Mouse (Mus musculus) lung, adult 2 months (tissue): ENCODE results near the gene Ccnt1. TPM values are rescaled to one million over a fixed set of nuclear protein-coding genes. Genes with fewer than 3 reads are reported as not detected.
"Not testable (repeated sequence)": the region's sequence is repeated elsewhere in the genome, so short reads cannot be mapped to it uniquely, and the experiment has no call there.

Source experiments
- DNase-seq: peaks from one replicate; pipeline ENCODE4 v3.0.0; 2022
- H3K4me1 ChIP-seq: fragments of 200-500 bp; 2 replicates; pipeline ENCODE4 v1.6.1; 2011; ENCODE audit warnings: low read length; ENCODE audit not compliant: control insufficient read depth, insufficient read depth
- H3K4me3 ChIP-seq: fragments of 200-500 bp; replicated peaks from 2 replicates; pipeline ENCODE3; 2011; ENCODE audit warnings: low read depth, mild to moderate bottlenecking, control low read depth, low read length; ENCODE audit errors: extremely low read depth
- CTCF ChIP-seq: fragments of 200-500 bp; IDR thresholded peaks from 2 replicates; pipeline ENCODE4 v1.5.1; 2011; ENCODE audit warnings: mild to moderate bottlenecking, low read length, control low read depth; ENCODE audit not compliant: insufficient read depth
- POLR2A ChIP-seq: fragments of 200-500 bp; IDR thresholded peaks from 2 replicates; pipeline ENCODE4 v1.6.1; 2011; ENCODE audit warnings: low read depth, mild to moderate bottlenecking, control low read depth, low read length, borderline replicate concordance; ENCODE audit errors: extremely low read depth
- WGBS: fragments of 180-500 bp; shearing (Covaris S2); methylation state at CpG from one replicate; pipeline ENCODE4 v1.1.7; 2018; 5-methylcytosine and 5-hydroxymethylcytosine counted together
- polyA plus RNA-seq: library from polyadenylated mRNA; depleted of rRNA; stranded (reverse); fragments of >200 nt; gene quantifications from 2 replicates; pipeline ENCODE4 v1.2.3, GENCODE M21; 2012

Ccnt1 gene
- polyA plus RNA-seq, 1 experiment: 13.0 TPM

DNA sequence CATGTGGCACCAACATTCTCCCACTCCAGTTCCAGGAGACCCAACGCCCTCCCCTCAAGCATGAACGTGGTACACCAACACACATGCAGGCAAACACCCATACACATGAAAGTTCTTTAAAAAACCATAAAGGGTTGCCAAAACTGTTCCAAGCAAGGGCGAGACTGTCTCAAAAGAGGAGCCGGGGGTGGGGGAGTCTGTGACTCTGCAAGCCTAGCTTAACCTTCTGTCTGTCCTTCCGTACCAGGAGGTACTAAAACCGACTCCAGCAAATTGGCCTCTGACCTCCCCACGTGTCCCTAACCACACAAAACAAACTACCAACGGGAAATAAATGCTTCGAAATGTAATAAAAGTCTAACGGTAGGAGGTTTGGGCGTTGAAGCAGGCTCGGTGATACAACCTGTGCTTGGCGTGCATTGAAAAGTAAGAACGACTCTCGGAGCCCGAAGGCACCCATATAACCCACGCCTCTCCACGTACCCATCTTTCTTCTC lies 37.6 kb downstream of the Ccnt1 start:
- DNase-seq: no peak
- Histone ChIP-seq H3K4me1 (peaks cover 6% of the 10 kb centered on the region), H3K4me3 (peak overlapping the region; percentile 60)
- under 1% methylated on average over 18 of the region's 18 CpGs for WGBS
- no peak for TF ChIP-seq CTCF
- TF ChIP-seq POLR2A: no peak

DNA sequence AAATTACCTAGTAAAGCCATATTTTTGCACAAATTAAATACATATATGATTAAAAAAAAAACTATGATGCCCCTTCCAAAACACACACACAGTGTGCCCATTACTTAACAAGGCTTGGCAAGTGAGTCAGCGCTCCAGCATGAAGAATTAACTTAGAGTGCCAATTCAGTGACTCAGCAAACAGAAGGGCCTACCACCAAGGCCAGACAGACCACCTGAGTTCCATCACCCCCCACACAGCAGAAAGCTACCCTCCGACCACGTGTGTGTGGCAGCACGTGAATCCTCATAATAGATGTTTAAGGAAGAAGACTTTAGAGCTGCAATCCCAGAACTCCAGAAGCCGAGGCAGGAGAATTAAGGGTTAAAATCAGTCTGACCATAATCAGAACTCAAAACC lies 38.4 kb downstream of the Ccnt1 start:
- peak overlapping the region; percentile 40 for H3K4me3 ChIP-seq
- TF ChIP-seq POLR2A: no peak
- TF ChIP-seq CTCF: no peak
- peaks cover 6% of the 10 kb centered on the region for H3K4me1 ChIP-seq
- no peak for DNase-seq
- WGBS: 31% methylated on average over 5 of the region's 5 CpGs

DNA sequence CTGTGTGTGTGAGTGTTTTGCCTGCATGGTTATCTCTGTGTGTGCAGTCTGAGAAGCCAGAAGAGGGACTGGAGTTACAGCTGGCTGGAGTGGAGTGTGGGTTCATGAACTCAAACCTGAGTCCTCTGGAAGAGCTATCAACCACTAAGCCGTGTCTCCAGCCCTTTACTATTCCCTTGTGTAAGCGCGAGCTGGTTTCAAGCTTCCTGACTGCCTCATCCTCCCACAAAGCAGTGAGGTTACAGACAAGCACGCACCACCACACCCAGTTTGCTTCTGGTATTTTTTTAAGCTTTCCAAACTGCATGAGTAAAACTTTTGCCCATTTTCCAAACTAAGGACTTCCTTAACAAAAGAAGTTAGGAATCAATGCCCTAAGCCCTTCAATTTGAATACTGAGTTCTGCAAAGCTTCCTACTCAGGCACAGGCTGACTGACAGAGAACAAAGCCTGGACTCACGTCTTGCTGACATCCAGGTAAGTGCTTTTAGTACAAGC lies 42.6 kb downstream of the Ccnt1 start:
- no peak overlapping the region for H3K4me3 ChIP-seq
- no peak for TF ChIP-seq POLR2A
- no peak for DNase-seq
- WGBS: 82% methylated on average over 5 of the region's 5 CpGs
- peaks cover 6% of the 10 kb centered on the region for H3K4me1 ChIP-seq

DNA sequence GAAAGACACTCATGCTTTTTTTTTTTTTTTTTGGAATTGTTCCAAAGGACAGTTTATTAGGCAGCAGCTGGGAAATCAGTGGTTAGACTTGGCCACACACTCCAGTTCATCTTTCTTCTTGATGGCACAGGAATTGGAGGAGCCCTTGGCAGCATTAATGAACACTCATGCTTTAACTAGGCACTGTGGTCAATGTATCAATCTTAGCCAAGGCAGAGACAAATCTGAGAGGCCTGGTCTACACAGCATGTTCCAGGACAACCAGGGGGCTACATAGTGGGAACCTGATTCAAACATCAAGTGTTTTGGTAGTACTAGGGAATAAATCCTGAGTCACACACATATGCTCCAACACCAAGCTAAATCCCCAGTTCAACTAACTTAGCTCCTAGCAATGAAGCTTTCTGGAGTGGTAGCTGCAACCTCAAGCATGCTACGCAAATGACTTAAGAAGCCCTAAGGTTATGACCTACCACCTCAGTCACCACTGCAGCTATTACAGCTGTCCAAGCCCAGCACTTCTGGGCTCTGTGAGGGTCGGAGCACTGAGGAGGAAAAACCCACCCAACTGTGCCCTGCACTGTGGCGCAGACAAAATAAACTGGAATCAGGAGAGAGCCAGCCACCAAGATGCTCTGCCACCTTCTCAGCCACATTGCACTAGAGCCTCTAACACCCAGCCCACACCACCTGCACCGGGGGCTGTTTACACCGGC lies 43.5 kb downstream of the Ccnt1 start:
- Histone ChIP-seq H3K4me3 (no peak overlapping the region), H3K4me1 (peaks cover under 1% of the 10 kb centered on the region)
- TF ChIP-seq CTCF (no peak), POLR2A (no peak)
- 89% methylated on average over 5 of the region's 5 CpGs for WGBS
- no peak for DNase-seq

DNA sequence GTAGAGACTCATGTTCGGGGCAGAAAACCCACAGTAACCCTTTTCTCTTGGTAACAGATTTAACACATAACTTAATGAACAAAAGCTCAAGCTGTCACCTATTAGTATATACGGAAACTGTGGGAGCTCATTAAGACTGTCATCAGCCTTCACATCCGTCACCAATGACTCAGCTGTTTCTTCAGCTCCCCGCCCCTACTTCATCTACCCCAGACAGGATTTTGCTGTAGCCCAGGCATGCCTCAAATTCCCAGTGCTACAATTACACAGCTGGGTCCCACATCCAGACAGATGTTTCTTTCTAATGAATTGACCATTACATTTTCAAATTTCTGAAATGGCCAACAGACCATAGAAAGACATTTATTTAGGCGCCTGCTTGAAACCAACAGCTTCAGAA lies 44.7 kb downstream of the Ccnt1 start:
- H3K4me3 ChIP-seq: no peak overlapping the region
- H3K4me1 ChIP-seq: no peaks in the 10 kb centered on the region; the same call in 1 of the 2 replicates
- TF ChIP-seq CTCF (no peak), POLR2A (no peak)
- no peak for DNase-seq
- WGBS: 72% methylated on average over 5 of the region's 5 CpGs

DNA sequence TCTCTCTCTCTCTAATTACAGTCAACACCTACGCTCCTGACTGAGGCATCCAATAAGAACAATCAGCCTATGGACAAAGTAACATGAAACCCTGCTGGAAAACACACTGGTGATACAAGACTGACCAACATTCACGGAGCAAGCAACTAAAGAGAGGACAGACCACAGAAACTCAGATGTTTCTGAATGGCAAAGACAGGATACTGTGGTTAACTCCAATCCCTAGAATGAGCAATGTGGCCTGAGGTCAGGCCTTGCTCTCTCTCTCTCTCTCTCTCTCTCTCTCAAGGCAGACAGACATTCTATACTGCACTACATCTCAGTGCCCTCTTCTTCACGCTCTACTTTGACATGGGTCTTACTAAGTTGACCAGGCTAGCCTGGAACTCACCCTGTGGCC lies 49.5 kb downstream of the Ccnt1 start:
- no peak for DNase-seq

DNA sequence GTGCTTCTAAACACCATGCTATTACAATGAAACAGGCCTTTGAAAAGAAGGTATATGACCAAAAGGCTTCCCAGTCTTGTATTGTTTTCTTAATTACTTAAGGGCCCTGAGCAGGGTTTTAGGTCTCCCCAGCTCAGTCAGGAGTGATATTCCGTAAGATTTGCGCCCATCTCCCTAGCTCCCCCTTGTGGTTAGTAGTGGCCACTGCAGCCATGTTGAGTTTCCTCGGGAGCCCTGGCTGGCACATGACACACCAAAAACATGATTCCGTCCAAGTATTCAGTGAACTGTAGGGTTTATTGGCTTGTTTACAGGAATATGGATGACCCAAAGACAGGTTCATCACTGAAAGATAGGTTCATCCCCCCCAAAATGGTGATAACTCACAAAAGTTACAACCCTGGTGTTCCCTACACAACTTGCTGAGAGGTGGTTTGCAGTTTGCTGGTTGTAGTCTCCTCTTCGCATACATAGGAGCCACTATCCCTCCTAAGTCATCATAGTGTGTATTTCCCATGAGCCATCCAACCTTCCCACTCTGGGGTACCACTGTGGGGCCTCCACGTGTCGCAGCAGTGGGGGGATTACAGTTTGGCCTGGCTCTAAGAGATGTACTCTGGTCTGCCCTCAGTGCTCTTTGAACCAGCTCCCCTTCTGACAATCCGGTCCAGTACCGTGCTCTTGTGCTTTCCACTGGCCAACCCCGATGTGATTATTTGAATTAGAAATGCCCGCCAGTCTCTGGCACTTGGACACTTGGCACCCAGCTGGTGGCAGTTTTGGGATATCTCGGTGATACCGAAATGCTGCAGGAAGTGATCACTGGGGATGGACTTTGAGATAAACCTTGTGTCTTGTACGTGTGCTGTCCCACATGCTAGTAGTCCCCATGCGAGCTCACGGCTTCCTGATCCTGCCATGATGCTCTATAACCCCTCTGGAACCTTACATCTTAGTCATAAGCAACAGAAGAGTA lies 53.1 kb downstream of the Ccnt1 start:
- DNase-seq: peak; percentile 63
- 62% methylated on average over 16 of the region's 16 CpGs for WGBS

More for the DNA sequence above, 49.5 kb downstream of the Ccnt1 start:
- Histone ChIP-seq H3K4me3 (no peak overlapping the region), H3K4me1 (no peaks in the 10 kb centered on the region)
- TF ChIP-seq CTCF (no peak), POLR2A (no peak)
- WGBS: 92% methylated on average over 3 of the region's 3 CpGs

DNA sequence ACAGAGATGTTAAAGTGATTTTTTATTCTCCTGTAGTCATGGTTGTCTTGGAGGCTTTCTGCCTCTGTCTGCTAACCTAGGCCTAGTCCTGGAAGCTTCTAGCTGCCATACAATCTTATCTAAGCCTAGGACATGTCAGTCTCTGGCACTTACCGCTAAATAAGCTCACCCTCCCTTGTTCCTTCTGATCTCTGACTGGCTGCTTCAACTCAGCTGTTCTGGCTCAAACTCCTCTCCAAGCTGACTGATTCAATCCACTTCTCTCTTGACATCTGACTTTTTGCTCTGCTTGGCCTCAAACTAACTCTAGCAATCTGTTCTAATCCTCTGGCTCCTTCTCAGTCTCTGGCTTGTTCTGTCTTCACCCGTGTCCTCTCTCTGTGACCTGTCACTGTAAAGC lies 55.9 kb downstream of the Ccnt1 start:
- H3K4me3 ChIP-seq, DNase-seq: not testable (repeated sequence)
- 70% methylated on average over 2 of the region's 2 CpGs for WGBS
- H3K4me1 ChIP-seq: peaks cover 13% of the 10 kb centered on the region

More for the DNA sequence above, 53.1 kb downstream of the Ccnt1 start:
- TF ChIP-seq POLR2A: no peak
- peak; percentile 92 for TF ChIP-seq CTCF
- Histone ChIP-seq H3K4me1 (peaks cover 6% of the 10 kb centered on the region; the same call in 1 of the 2 replicates), H3K4me3 (no peak overlapping the region)

DNA sequence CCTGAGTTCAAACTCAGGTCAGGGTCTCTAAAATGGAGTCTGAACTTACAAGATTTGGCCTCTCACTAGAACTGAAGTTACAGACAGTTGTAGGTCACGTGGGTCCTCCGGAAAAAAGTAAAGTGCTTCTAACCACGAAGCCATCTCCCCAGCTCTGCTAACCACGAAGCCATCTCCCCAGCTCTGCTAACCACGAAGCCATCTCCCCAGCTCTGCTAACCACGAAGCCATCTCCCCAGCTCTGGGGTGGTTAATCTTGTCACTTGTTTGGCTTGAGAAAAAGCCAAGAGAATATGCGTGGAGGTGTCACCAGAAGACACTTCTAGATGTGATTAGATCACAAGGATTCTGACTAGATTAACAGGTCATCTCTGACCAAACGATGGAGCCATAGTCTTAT lies 56.6 kb downstream of the Ccnt1 start:
- DNase-seq: no peak
- WGBS: 65% methylated on average over 8 of the region's 8 CpGs
- H3K4me3 ChIP-seq: no peak overlapping the region
- TF ChIP-seq POLR2A (no peak), CTCF (no peak)
- H3K4me1 ChIP-seq: peaks cover 13% of the 10 kb centered on the region

DNA sequence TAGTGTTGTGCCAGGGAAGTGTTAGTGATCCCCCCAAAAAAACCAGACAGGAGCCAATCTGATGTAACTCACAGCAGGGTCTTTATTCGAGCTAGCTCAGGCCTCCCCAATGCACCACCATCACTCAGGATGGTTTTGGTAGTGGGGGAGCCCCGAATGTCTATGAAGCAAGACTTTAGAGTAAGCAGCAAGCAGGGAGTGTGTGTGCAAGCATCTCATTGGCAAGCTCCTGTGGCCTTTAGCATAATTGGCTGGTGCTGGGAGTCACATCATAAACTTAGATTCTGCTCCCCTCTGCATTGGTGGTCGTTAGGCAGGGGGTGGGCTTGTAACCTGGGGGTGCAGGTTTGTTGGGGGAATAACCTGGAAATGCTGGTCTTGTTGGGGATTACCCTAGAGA lies 57.0 kb downstream of the Ccnt1 start:
- whole genome bisulfite sequencing: 48% methylated on average over 3 of the region's 3 CpGs
- H3K4me3 ChIP-seq, DNase-seq: not testable (repeated sequence)
- peaks cover 13% of the 10 kb centered on the region for H3K4me1 ChIP-seq
